Mouse (Mus musculus) liver, embryonic 14.5 days (tissue): ENCODE results near the gene Orm2. TPM values are rescaled to one million over a fixed set of nuclear protein-coding genes. Genes with fewer than 3 reads are reported as not detected.

Experiments used
- ATAC-seq: fragments of 200-750 bp; cut with Nextera tagmentation; 2 replicates; pipeline ENCODE4 v1.8.0; 2017; ENCODE audit warnings: moderate number of reproducible peaks, mild to moderate bottlenecking, moderate library complexity; ENCODE audit not compliant: insufficient read depth
- DNase-seq, 3 experiments: peaks; one replicate each; pipeline ENCODE4 v3.0.0-alpha.2; 2012 to 2013; ENCODE audit warnings: low read depth in 3 of 3, low spot score in 3 of 3
- H3K27ac ChIP-seq: fragments of 300-500 bp; sonication (generic); 2 replicates; pipeline ENCODE4 v1.5.1; 2014; ENCODE audit warnings: moderate library complexity, mild to moderate bottlenecking, control low read depth, inconsistent platforms
- H3K27me3 ChIP-seq: fragments of 300-500 bp; sonication (generic); 2 replicates; pipeline ENCODE4 v1.6.1; 2014; ENCODE audit warnings: mild to moderate bottlenecking, low read length, moderate library complexity; ENCODE audit not compliant: control insufficient read depth, insufficient read depth
- H3K36me3 ChIP-seq: fragments of 300-500 bp; sonication (generic); replicated peaks from 2 replicates; pipeline ENCODE4 v1.6.1; 2014; ENCODE audit warnings: low read depth; ENCODE audit not compliant: control insufficient read depth, insufficient read depth
- H3K4me1 ChIP-seq, 2 experiments: fragments of 200-500 bp in 1 of 2; fragments of 300-500 bp in 1 of 2; sonication (generic) in 1 of 2; replicated peaks; 2 replicates each; pipeline ENCODE4 v1.6.1; 2012 to 2014; ENCODE audit warnings: antibody characterized with exemption in 1 of 2, inconsistent platforms in 1 of 2, low read length in 1 of 2; ENCODE audit not compliant: control insufficient read depth in 2 of 2, insufficient read depth in 2 of 2
- H3K4me2 ChIP-seq: fragments of 300-500 bp; sonication (generic); 2 replicates; pipeline ENCODE4 v1.6.1; 2014; ENCODE audit warnings: low read depth, mild to moderate bottlenecking, control low read depth, moderate library complexity
- H3K4me3 ChIP-seq, 2 experiments: fragments of 200-500 bp in 1 of 2; fragments of 300-500 bp in 1 of 2; sonication (generic) in 1 of 2; 2 replicates each; pipeline ENCODE4 v1.5.1; 2012 to 2014; ENCODE audit warnings: low read depth in 2 of 2, low read length in 2 of 2, mild to moderate bottlenecking in 2 of 2, control low read depth in 1 of 2, inconsistent platforms in 1 of 2, moderate library complexity in 1 of 2; ENCODE audit not compliant: insufficient read depth in 1 of 2
- H3K9ac ChIP-seq: fragments of 300-500 bp; sonication (generic); replicated peaks from 2 replicates; pipeline ENCODE4 v1.6.1; 2014; ENCODE audit warnings: mild to moderate bottlenecking, control low read depth, moderate library complexity
- H3K9me3 ChIP-seq: fragments of 300-500 bp; sonication (generic); 2 replicates; pipeline ENCODE4 v1.6.1; 2016; ENCODE audit warnings: low read length, mixed read lengths; ENCODE audit not compliant: control insufficient read depth
- CTCF ChIP-seq: IDR thresholded peaks from 2 replicates; pipeline ENCODE4 v1.5.1; 2016; ENCODE audit warnings: antibody characterized with exemption, low read depth, control low read depth
- EP300 ChIP-seq: IDR thresholded peaks from 2 replicates; pipeline ENCODE4 v1.6.1; 2016; ENCODE audit warnings: antibody characterized with exemption, low read depth
- WGBS: fragments of 180-500 bp; shearing (Covaris S2); extraction: QIAGEN DNeasy Blood & Tissue Kit; methylation state at CpG from one replicate; pipeline ENCODE4 v1.1.7; 2014; ENCODE audit not compliant: insufficient replicate concordance; 5-methylcytosine and 5-hydroxymethylcytosine counted together
- polyA plus RNA-seq, 2 experiments: library from polyadenylated mRNA; depleted of rRNA in 1 of 2; stranded (reverse) in 1 of 2; unstranded in 1 of 2; fragments of >200 nt; fragmentation: Nextera tagmentation in 1 of 2; extraction: Ambion mirVana in 1 of 2; gene quantifications; 2 replicates each; pipeline versions ENCODE4 v1.2.1 to v1.2.3; 2012 to 2014

Orm2 gene
- polyA plus RNA-seq, 2 experiments, result not detected

DNA sequence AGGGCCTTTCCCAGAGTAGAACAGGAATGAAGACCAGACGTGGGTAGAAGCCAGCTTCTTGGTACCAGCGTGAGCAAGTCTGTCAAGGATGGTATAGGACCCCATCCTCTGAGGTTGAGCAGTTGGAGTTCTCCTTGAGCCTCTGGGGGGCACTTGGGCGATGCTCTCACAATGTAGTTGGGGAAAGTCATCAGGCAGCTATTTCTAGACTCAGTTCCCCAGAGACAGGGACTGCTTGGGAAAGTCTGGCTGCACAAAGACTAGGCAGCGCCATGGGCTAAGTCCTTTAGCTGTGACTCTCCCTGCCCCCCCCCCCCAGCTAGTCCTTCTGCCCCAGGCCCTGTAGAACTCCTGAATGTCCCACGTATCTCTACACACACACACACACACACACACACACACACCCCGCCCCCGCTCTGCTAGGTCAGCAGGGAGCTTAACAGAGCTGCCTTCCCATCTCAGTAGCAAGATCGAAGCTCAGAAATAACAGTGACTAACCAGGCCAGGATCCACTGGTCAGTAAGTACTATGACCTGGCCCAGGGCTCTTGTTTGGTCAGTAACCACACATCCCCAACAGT, 37.5 kb downstream of the Orm2 start:
- no peak overlapping the region for H3K9ac ChIP-seq
- H3K9me3 ChIP-seq, result no peaks in the 10 kb centered on the region
- peaks cover 19 to 42% of the 10 kb centered on the region in 2 experiments; a peak in 3 of 4 replicates for H3K4me1 ChIP-seq
- no peak overlapping the region for H3K27ac ChIP-seq
- no peak overlapping the region for H3K4me3 ChIP-seq
- H3K4me2 ChIP-seq, result 0 out of 2 replicates have a peak overlapping the region, but pooled peaks have one; percentile 8
- no peaks in the 10 kb centered on the region for H3K27me3 ChIP-seq
- DNase-seq (no peak), ATAC-seq (no peak)
- H3K36me3 ChIP-seq, result no peaks in the 10 kb centered on the region
- WGBS, result 42% methylated on average over 8 of the region's 8 CpGs
- TF ChIP-seq EP300 (no peak), CTCF (no peak)

DNA sequence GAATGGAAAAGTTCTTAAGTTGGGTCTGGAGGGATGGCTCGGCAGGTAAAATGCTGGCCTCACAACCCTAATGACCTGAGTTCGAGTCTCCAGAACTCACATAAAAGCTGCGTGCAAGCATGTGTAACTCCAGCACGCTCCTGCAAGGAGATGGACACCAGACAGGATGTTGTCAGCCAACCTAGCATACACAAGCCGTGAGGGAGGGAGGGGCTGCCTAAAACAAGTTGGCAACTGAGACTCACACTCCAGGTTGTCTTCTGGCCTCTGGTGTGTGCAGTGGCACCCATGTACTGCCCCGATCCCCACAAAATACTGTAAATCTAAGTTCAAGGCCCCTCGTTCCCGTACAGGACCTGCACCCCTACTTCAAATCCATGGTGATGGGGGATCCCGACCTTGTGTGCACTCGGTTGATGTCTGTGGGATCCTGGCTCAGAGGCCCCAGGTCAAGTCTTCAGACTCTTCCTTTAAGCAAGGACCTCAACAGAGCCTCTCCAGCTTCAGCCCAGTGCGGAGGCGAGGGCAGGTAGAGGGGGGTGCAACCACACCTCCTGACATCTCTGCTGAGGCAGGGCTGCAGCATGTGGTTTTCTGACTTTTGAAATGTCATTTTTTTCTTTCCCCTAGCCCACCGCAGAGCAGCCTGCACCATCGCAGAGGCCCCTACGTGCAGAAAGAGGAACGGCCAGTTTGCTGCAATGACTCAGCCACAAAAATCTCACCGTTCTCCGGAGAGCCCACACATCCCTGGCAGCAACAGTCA, 38.5 kb downstream of the Orm2 start:
- Histone ChIP-seq H3K9ac (no peak overlapping the region), H3K9me3 (no peaks in the 10 kb centered on the region), H3K4me3 (peak overlapping the region in 1 of 2 experiments; percentile 9; a peak in 1 of 4 replicates), H3K4me2 (0 out of 2 replicates have a peak overlapping the region, but pooled peaks have one; percentile 8), H3K4me1 (peaks cover 22 to 49% of the 10 kb centered on the region in 2 experiments; a peak in 3 of 4 replicates), H3K27me3 (no peaks in the 10 kb centered on the region), H3K36me3 (no peaks in the 10 kb centered on the region), H3K27ac (no peak overlapping the region)
- ATAC-seq (no peak), DNase-seq (no peak)
- 42% methylated on average over 18 of the region's 18 CpGs for WGBS
- no peak for TF ChIP-seq EP300
- no peak for TF ChIP-seq CTCF

DNA sequence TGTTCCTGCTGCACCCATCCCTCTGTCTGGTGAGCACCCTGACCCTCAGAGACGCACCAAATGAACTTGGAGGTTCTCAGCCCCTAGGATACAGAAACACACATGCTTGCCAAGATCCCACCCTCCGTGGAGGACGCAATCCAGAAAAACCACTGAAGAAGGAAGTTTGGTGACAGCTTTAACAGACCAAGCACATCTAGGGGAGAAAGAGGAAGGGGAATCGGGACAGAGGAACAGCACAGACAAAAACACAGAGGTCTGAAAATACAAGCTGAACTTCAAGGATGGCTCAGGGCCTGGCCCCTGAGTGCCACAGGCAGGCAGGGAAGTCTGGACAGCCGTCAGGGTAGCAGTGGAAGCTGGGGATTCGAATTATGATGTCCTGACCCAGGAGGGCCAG, 39.4 kb downstream of the Orm2 start:
- Histone ChIP-seq H3K27ac (no peak overlapping the region; the same call in 1 of the 2 replicates), H3K4me2 (no peak overlapping the region; the same call in 1 of the 2 replicates), H3K9me3 (no peaks in the 10 kb centered on the region), H3K4me1 (peaks cover 22 to 54% of the 10 kb centered on the region in 2 experiments; a peak in 3 of 4 replicates), H3K36me3 (no peaks in the 10 kb centered on the region), H3K27me3 (no peaks in the 10 kb centered on the region), H3K9ac (no peak overlapping the region), H3K4me3 (no peak overlapping the region)
- WGBS, result 25% methylated on average over 6 of the region's 6 CpGs
- DNase-seq, result no peak
- TF ChIP-seq EP300 (no peak), CTCF (no peak)
- no peak for ATAC-seq

DNA sequence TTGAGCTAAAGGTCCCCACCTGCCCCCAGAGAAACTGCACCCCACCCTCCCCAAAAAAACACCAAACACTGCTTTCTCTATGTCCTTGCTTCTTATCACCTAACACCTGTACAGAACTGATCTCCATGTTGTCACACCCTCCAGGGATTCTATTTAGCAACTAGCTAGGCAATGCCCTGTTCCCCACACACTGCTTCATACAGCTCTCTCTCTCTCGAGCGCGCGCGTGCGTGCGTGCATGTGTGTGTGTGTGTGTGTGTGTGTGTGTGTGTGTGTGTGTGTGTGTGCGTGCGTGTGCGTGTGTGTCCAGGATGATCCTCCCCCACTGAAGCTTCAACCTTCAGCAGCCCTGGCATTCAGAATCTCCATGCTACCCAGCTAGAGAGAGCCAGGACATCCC, 39.8 kb downstream of the Orm2 start:
- ATAC-seq (peak; percentile 50; the same call in 1 of the 2 replicates), DNase-seq (no peak)
- peaks cover 22 to 54% of the 10 kb centered on the region in 2 experiments; a peak in 3 of 4 replicates for H3K4me1 ChIP-seq
- TF ChIP-seq CTCF, result no peak
- TF ChIP-seq EP300, result peak; percentile 46; the same call in 1 of the 2 replicates
- no peaks in the 10 kb centered on the region for H3K27me3 ChIP-seq
- no peak overlapping the region; the same call in 1 of the 2 replicates for H3K27ac ChIP-seq
- no peaks in the 10 kb centered on the region for H3K9me3 ChIP-seq
- H3K4me2 ChIP-seq, result no peak overlapping the region; the same call in 1 of the 2 replicates
- H3K4me3 ChIP-seq, result peak overlapping the region in 1 of 2 experiments; percentile 43; a peak in 2 of 4 replicates
- H3K36me3 ChIP-seq, result no peaks in the 10 kb centered on the region
- WGBS, result 57% methylated on average over 10 of the region's 10 CpGs
- no peak overlapping the region for H3K9ac ChIP-seq

DNA sequence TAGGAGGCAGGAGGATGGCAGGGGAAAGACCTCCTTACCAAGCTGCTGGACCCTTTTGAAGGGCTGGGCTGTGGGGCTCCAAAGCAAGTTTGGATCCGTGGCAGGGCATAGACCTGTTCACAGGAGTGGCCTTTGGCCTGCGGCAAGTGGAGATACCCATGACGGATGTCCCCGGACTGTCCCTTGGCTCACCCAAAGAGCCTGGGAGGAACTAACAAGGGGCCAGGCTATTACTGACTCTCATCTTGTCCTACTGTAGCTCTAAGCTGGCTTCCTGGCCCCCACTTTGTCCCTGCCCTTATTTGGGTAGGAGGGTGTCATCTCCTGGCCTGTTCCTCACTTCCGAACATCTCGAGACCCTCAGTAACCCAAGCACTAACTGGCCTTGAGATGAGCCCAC, 40.3 kb downstream of the Orm2 start:
- Histone ChIP-seq H3K4me2 (peak overlapping the region; percentile 45), H3K9ac (peak overlapping the region; percentile 31), H3K36me3 (no peaks in the 10 kb centered on the region), H3K27ac (no peak overlapping the region), H3K27me3 (no peaks in the 10 kb centered on the region), H3K4me3 (peak overlapping the region; percentile 33 to 43), H3K9me3 (no peaks in the 10 kb centered on the region), H3K4me1 (peaks cover 22 to 54% of the 10 kb centered on the region in 2 experiments; a peak in 3 of 4 replicates)
- WGBS, result 46% methylated on average over 6 of the region's 6 CpGs
- TF ChIP-seq CTCF, result no peak
- TF ChIP-seq EP300, result no peak
- ATAC-seq, result no peak
- no peak for DNase-seq
